Mouse (Mus musculus) hindbrain, embryonic 11.5 days (tissue): ENCODE results near the gene 1700003E16Rik. TPM values are rescaled to one million over a fixed set of nuclear protein-coding genes. Genes with fewer than 3 reads are reported as not detected.

ENCODE experiments used
- ATAC-seq: fragments of 200-750 bp; cut with Nextera tagmentation; 2 replicates; pipeline ENCODE4 v1.8.0; 2017; ENCODE audit warnings: mild to moderate bottlenecking, moderate TSS enrichment, moderate library complexity; ENCODE audit not compliant: low FRiP score
- DNase-seq: peaks from one replicate; pipeline ENCODE4 v3.0.0-alpha.2; 2015; ENCODE audit warnings: low spot score
- H3K27ac ChIP-seq: fragments of 300-500 bp; sonication (generic); 2 replicates; pipeline ENCODE4 v1.5.1; 2014; ENCODE audit warnings: mild to moderate bottlenecking, low read depth, low read length
- H3K27me3 ChIP-seq: fragments of 300-500 bp; sonication (generic); 2 replicates; pipeline ENCODE4 v1.6.1; 2014; ENCODE audit warnings: mild to moderate bottlenecking, low read length, moderate library complexity, mixed read lengths; ENCODE audit not compliant: control insufficient read depth, insufficient read depth
- H3K36me3 ChIP-seq: fragments of 300-500 bp; sonication (generic); 2 replicates; pipeline ENCODE4 v1.6.1; 2014; ENCODE audit warnings: mild to moderate bottlenecking, low read length, moderate library complexity, mixed read lengths; ENCODE audit not compliant: control insufficient read depth, insufficient read depth
- H3K4me1 ChIP-seq: fragments of 300-500 bp; sonication (generic); replicated peaks from 2 replicates; pipeline ENCODE4 v1.6.1; 2014; ENCODE audit warnings: low read length, mixed read lengths; ENCODE audit not compliant: control insufficient read depth, insufficient read depth
- H3K4me2 ChIP-seq: fragments of 300-500 bp; sonication (generic); replicated peaks from 2 replicates; pipeline ENCODE4 v1.6.1; 2014; ENCODE audit warnings: mild to moderate bottlenecking, low read depth, low read length
- H3K4me3 ChIP-seq: fragments of 300-500 bp; sonication (generic); 2 replicates; pipeline ENCODE4 v1.5.1; 2014; ENCODE audit warnings: low read depth, low read length
- H3K9ac ChIP-seq: fragments of 300-500 bp; sonication (generic); 2 replicates; pipeline ENCODE4 v1.6.1; 2014; ENCODE audit warnings: low read depth, low read length
- H3K9me3 ChIP-seq: fragments of 300-500 bp; sonication (generic); 2 replicates; pipeline ENCODE4 v1.6.1; 2016; ENCODE audit warnings: low read length; ENCODE audit not compliant: control insufficient read depth
- WGBS: fragments of 180-500 bp; shearing (Covaris S2); extraction: QIAGEN DNeasy Blood & Tissue Kit; methylation state at CpG from one replicate; pipeline ENCODE4 v1.1.7; 2014; 5-methylcytosine and 5-hydroxymethylcytosine counted together
- polyA plus RNA-seq: library from polyadenylated mRNA; unstranded; fragments of >200 nt; fragmentation: Nextera tagmentation; extraction: Ambion mirVana; gene quantifications from 2 replicates; pipeline ENCODE4 v1.2.1, GENCODE M21; 2014

1700003E16Rik gene
- 3.7 TPM in 2 replicates for polyA plus RNA-seq

DNA sequence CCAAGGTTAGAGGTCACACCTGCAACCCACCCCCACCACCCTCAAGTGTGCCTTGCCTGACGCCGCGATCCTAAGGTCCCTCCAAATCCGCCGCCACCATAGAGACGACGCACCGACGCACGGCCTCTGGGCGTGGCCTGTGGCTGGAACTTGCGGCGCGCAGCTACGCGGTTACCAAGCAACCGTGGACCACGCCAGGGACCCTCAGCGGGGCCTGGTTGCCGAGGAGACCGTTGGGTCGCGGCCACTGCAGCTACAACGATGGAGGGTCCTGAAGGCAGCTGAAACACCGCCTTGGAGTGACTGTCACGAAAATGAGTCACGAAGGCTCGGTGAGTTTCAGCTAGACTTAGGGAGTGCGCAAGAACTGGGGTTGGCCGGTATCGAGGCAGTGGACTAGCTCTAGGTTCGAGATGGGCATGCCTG lies at the start of gene 1700003E16Rik, which contains the start of gene Wdr54:
1700003E16Rik (plus strand) TSS at position 146 of the 426 bp plus-strand sequence.
Wdr54 (minus strand) TSS at position 139 of the 426 bp plus-strand sequence.
- Histone ChIP-seq H3K4me3 (peak within 1 kb of the TSS; percentile 51), H3K4me1 (peaks cover 8% of the 10 kb centered on the region; the same call in 1 of the 2 replicates), H3K27me3 (peaks cover 14% of the 10 kb centered on the region), H3K36me3 (no peaks in the 10 kb centered on the region), H3K27ac (no peak within 1 kb of the TSS), H3K9me3 (no peaks in the 10 kb centered on the region), H3K4me2 (peak within 1 kb of the TSS; percentile 76), H3K9ac (peak within 1 kb of the TSS; percentile 53)
- peak; percentile 94 for ATAC-seq
- peak; percentile 95 for DNase-seq
- 1% methylated on average over 32 of the region's 32 CpGs for WGBS

- DNase-seq (peak; percentile 89), ATAC-seq (peak; percentile 42)
- no peak overlapping the region for H3K9ac ChIP-seq
- 33% methylated on average over 13 of the region's 13 CpGs for WGBS
- H3K4me1 ChIP-seq: peaks cover 11% of the 10 kb centered on the region; the same call in 1 of the 2 replicates
- H3K27ac ChIP-seq: no peak overlapping the region
- no peaks in the 10 kb centered on the region for H3K9me3 ChIP-seq
- H3K4me3 ChIP-seq: peak overlapping the region; percentile 94; the same call in 1 of the 2 replicates
- H3K4me2 ChIP-seq: peak overlapping the region; percentile 87
- no peaks in the 10 kb centered on the region for H3K27me3 ChIP-seq
- H3K36me3 ChIP-seq: no peaks in the 10 kb centered on the region
Measured at GRCm38 (mm10) chr6:83107566-83108400, 48.4 kb upstream of the 1700003E16Rik start.

DNA sequence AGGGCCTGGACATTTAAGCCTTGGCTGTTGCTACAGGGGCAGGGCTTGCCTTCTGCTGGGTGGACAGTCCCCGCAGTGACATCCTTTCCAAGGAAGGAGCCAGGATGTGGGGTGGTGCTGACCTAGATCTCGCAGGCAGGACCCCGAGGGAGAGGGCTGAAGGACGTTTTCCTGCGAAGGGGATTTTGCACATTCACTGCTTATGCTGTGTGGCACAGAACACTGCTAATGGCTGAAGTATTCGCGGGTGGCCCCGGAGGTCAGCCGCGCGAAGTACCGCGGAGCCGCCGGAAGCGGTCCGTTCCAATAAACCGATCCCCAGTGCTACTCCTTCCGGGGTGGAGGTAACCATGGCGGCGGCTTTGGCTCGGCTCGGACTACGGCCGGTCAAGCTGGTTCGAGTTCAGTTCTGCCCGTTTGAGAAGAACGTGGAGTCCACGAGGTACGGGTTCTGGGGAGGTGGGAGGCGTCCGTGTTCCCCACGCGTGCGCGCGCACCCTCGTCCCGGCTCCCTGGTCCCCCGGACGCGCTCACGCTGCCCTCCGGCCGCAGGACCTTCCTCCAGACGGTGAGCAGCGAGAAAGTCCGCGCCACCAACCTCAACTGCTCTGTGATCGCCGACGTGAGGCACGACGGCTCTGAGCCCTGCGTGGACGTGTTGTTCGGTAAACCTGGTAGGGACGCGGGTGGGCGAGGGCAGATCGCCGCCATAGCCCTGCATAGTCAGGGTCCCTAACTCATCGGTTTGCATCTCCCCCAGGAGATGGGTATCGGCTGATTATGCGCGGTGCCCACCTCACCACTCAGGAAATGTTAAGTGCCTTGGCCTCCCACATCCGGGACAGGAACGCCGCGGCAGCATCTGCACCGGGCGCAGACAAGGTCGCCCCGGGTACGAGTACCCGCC lies 47.2 kb upstream of the 1700003E16Rik start, which contains the start of gene Mrpl53:
Mrpl53 (plus strand) TSS at position 279 of the 907 bp plus-strand sequence.
- no peaks in the 10 kb centered on the region for H3K27me3 ChIP-seq
- DNase-seq: peak; percentile 88
- H3K4me1 ChIP-seq: peaks cover 5% of the 10 kb centered on the region; the same call in 1 of the 2 replicates
- peak within 1 kb of the TSS; percentile 74 for H3K27ac ChIP-seq
- ATAC-seq: peak; percentile 89
- peak within 1 kb of the TSS; percentile 90 for H3K9ac ChIP-seq
- WGBS: under 1% methylated on average over 76 of the region's 76 CpGs
- H3K4me2 ChIP-seq: peak within 1 kb of the TSS; percentile 87
- H3K36me3 ChIP-seq: no peaks in the 10 kb centered on the region
- H3K4me3 ChIP-seq: peak within 1 kb of the TSS; percentile 94
- H3K9me3 ChIP-seq: no peaks in the 10 kb centered on the region

GRCm38 (mm10) chr6:83111510-83112136 lies 44.6 kb upstream of the 1700003E16Rik start:
- H3K9me3 ChIP-seq: no peaks in the 10 kb centered on the region
- peaks cover 6% of the 10 kb centered on the region; the same call in 1 of the 2 replicates for H3K4me1 ChIP-seq
- 95% methylated on average over 4 of the region's 4 CpGs for WGBS
- DNase-seq (no peak), ATAC-seq (no peak)
- H3K9ac ChIP-seq: no peak overlapping the region
- H3K36me3 ChIP-seq: no peaks in the 10 kb centered on the region
- H3K27me3 ChIP-seq: no peaks in the 10 kb centered on the region
- no peak overlapping the region for H3K27ac ChIP-seq
- H3K4me3 ChIP-seq: no peak overlapping the region
- no peak overlapping the region for H3K4me2 ChIP-seq

DNA sequence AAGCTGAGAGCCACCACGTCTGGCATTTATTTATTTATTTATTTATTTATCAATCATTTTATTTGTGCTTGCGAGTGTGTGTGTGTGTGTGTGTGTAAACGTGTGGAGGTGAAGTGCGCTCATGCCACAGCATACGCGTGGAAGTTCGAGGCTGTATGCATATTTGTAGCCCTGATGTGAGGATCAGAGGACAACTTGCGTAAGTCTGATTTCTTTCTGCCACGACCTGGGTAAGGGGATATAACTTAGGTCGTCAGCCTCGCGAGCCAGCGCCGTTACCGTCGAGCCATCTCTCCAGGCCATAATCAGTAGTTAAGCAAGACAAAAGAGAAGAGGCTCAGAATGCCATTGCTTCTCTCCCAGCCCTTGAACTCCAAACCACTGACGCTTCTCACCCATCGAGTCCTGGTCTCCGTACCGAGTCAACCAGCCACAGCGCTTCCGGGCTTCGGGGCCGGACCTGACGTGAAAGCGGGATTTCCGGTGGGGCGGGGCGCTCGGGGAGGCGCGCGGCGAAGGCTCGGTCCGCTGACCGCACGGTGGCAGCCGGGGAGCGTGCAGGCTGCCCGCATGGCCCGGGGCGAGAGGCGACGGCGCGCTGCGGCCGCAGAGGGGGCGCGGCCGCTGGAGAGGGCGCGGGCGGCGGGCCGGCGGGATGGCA lies 41.1 kb upstream of the 1700003E16Rik start, which contains the start of gene Mogs:
Mogs (plus strand) TSS at position 486 of the 661 bp plus-strand sequence.
- H3K27ac ChIP-seq: peak within 1 kb of the TSS; percentile 75
- H3K36me3 ChIP-seq: 0 out of 2 replicates have a peak, but pooled peaks cover 7% of the 10 kb centered on the region
- H3K9ac ChIP-seq: peak within 1 kb of the TSS; percentile 88
- H3K9me3 ChIP-seq: no peaks in the 10 kb centered on the region
- H3K27me3 ChIP-seq: no peaks in the 10 kb centered on the region
- peak within 1 kb of the TSS; percentile 83 for H3K4me2 ChIP-seq
- peaks cover 8% of the 10 kb centered on the region for H3K4me1 ChIP-seq
- DNase-seq: peak; percentile 93
- peak within 1 kb of the TSS; percentile 88 for H3K4me3 ChIP-seq
- ATAC-seq: peak; percentile 92
- 2% methylated on average over 56 of the region's 58 CpGs for WGBS

GRCm38 (mm10) chr6:83115682-83116372 lies 40.4 kb upstream of the 1700003E16Rik start:
- Histone ChIP-seq H3K4me2 (peak overlapping the region; percentile 83), H3K9ac (peak overlapping the region; percentile 88), H3K36me3 (0 out of 2 replicates have a peak, but pooled peaks cover 7% of the 10 kb centered on the region), H3K4me3 (peak overlapping the region; percentile 88), H3K4me1 (peaks cover 9% of the 10 kb centered on the region; the same call in 1 of the 2 replicates), H3K27me3 (no peaks in the 10 kb centered on the region), H3K27ac (peak overlapping the region; percentile 75), H3K9me3 (no peaks in the 10 kb centered on the region)
- ATAC-seq (peak; percentile 42), DNase-seq (peak; percentile 52)
- WGBS: 3% methylated on average over 33 of the region's 48 CpGs

DNA sequence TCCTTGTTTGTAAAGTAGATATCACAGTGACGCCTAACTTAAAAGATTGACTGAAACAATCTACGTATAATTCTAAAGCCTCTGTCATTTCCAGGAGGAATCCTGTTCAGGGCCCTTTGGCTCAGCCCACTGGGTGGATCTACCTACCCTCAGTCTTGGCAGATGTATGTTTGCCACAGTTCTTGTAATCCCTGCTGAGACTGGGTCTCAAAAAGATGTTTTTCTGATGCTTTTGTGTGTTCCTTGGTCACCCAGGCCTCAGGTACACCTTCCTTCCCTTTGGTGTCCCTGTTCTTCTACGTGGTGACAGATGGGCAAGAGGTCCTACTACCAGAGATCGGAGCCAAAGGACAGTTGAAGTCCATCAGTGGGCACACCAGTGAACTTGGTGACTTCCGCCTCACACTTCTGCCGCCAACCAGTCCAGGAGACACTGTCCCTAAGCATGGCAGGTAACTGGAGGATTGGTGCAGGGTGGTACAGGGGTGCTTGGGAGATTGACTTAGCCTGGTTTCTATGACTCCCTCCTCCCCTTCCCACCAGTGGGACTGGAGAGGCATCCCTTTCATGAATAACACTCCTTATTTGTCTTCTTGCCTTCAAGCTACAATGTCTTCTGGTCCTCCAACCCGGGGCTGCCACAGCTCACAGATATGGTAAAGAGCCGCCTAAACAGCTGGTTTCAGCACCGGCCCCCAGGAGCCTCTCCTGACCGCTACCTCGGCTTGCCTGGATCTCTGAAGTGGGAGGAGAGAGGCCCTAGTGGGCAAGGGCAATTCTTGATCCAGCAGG lies 39.6 kb upstream of the 1700003E16Rik start:
- DNase-seq (no peak), ATAC-seq (no peak)
- Histone ChIP-seq H3K9me3 (no peaks in the 10 kb centered on the region), H3K9ac (peak overlapping the region; percentile 88), H3K27ac (no peak overlapping the region), H3K4me1 (peaks cover 9% of the 10 kb centered on the region; the same call in 1 of the 2 replicates), H3K36me3 (0 out of 2 replicates have a peak, but pooled peaks cover 7% of the 10 kb centered on the region), H3K4me3 (peak overlapping the region; percentile 88), H3K4me2 (peak overlapping the region; percentile 83), H3K27me3 (no peaks in the 10 kb centered on the region)
- 81% methylated on average over 11 of the region's 11 CpGs for WGBS
